Mouse (Mus musculus) ES-E14 (cell line): Measurements from ENCODE around the gene Zzef1. TPM values are rescaled to one million over a fixed set of nuclear protein-coding genes. Genes with fewer than 3 reads are reported as not detected.

Source experiments
- DNase-seq: peaks from one replicate; pipeline ENCODE4 v3.0.0-alpha.2; 2013; ENCODE audit warnings: low read depth, low spot score
- H3K27ac ChIP-seq: 2 replicates; pipeline ENCODE4 v1.5.1; 2012; ENCODE audit warnings: low read depth, mild to moderate bottlenecking, low read length, moderate library complexity, mixed read lengths; ENCODE audit not compliant: poor library complexity, insufficient read depth, severe bottlenecking
- H3K36me3 ChIP-seq: 2 replicates; pipeline ENCODE4 v1.6.1; 2012; ENCODE audit warnings: mild to moderate bottlenecking, low read length, moderate library complexity, mixed read lengths; ENCODE audit not compliant: control insufficient read depth, poor library complexity, insufficient read depth, severe bottlenecking
- H3K4me1 ChIP-seq, 2 experiments: fragments of 150-350 bp in 1 of 2; sonication (generic) in 1 of 2; 2 replicates each; pipeline ENCODE4 v1.6.1; 2012; ENCODE audit warnings: low read length in 2 of 2, mild to moderate bottlenecking in 1 of 2, mixed read lengths in 1 of 2; ENCODE audit not compliant: control insufficient read depth in 2 of 2, insufficient read depth in 2 of 2, poor library complexity in 1 of 2
- H3K4me3 ChIP-seq, 2 experiments: fragments of 150-350 bp in 1 of 2; sonication (generic) in 1 of 2; 2 replicates each; pipeline ENCODE4 v1.5.1; 2012; ENCODE audit warnings: low read length in 2 of 2, low read depth in 1 of 2, mild to moderate bottlenecking in 1 of 2, mixed read lengths in 1 of 2; ENCODE audit not compliant: insufficient read depth in 1 of 2, poor library complexity in 1 of 2, severe bottlenecking in 1 of 2
- H3K9ac ChIP-seq: 2 replicates; pipeline ENCODE4 v1.6.1; 2012; ENCODE audit warnings: low read depth, mild to moderate bottlenecking, low read length, mixed read lengths; ENCODE audit not compliant: poor library complexity, insufficient read depth, severe bottlenecking
- H3K9me3 ChIP-seq: fragments of 150-350 bp; sonication (generic); 2 replicates; pipeline ENCODE4 v1.6.1; 2012; ENCODE audit warnings: low read depth, mild to moderate bottlenecking, low read length; ENCODE audit not compliant: control insufficient read depth, insufficient read depth
- CHD2 ChIP-seq: IDR thresholded peaks from 2 replicates; pipeline ENCODE4 v1.6.1; 2014; ENCODE audit warnings: mild to moderate bottlenecking, low read depth, low read length, inconsistent platforms
- HCFC1 ChIP-seq: IDR thresholded peaks from 2 replicates; pipeline ENCODE4 v1.6.1; 2012; ENCODE audit warnings: low read length, inconsistent platforms, borderline replicate concordance; ENCODE audit not compliant: insufficient read depth
- MAFK ChIP-seq: IDR thresholded peaks from 2 replicates; pipeline ENCODE4 v1.6.1; 2014; ENCODE audit warnings: mild to moderate bottlenecking, low read depth, low read length, inconsistent platforms; ENCODE audit not compliant: insufficient read depth
- ZC3H11A ChIP-seq: IDR thresholded peaks from 2 replicates; pipeline ENCODE4 v1.6.1; 2012; ENCODE audit warnings: low read depth, mild to moderate bottlenecking, inconsistent platforms, low read length, borderline replicate concordance
- ZNF384 ChIP-seq: IDR thresholded peaks from 2 replicates; pipeline ENCODE4 v1.6.1; 2012; ENCODE audit warnings: low read depth, low read length, inconsistent platforms
- in situ Hi-C, 2 experiments: fragments of 600-800 bp; cut with MboI; formaldehyde crosslinking; loops; one replicate each; pipeline ENCODE4 v1.15.1; 2025; ENCODE audit warnings: low sequenced_read_pairs in 2 of 2, inconsistent platforms in 1 of 2; ENCODE audit not compliant: unreplicated experiment in 2 of 2
- total RNA-seq: library from RNA; depleted of rRNA; stranded (reverse); fragments of 300-350 nt; gene quantifications from 2 replicates; pipeline ENCODE4 v1.2.3, GENCODE M21; 2012

Zzef1 gene
- total RNA-seq, 1 experiment, result 22.3 TPM

DNA sequence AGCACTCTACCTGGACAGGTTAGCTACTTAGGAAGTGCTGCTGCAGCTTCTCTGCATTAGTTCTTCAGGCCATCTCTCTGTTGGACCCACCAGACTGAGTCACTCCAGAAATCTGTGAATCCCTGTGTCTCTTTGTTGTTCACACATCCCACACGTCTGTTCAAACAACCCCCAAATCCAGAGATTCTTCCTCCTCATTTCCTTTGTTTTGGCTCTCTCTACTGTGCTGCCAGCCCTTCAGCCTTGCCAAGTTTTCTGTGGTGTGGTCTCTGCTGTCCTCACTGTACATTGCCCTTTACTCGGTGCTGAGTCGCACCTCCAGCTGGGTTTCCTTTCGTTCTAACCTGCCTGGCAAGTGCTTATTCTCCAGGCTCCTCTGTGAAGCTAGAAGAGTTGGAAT lies 31.8 kb upstream of the Zzef1 start:
- H3K4me1 ChIP-seq, result no peaks in the 10 kb centered on the region
- DNase-seq, result no peak
- no peaks in the 10 kb centered on the region for H3K9me3 ChIP-seq
- H3K4me3 ChIP-seq, result no peak overlapping the region
- no peak overlapping the region for H3K27ac ChIP-seq
- in situ Hi-C loops, result no loop called here
- no peak for TF ChIP-seq CHD2
- H3K36me3 ChIP-seq, result peaks cover 19% of the 10 kb centered on the region
- H3K9ac ChIP-seq, result no peak overlapping the region

DNA sequence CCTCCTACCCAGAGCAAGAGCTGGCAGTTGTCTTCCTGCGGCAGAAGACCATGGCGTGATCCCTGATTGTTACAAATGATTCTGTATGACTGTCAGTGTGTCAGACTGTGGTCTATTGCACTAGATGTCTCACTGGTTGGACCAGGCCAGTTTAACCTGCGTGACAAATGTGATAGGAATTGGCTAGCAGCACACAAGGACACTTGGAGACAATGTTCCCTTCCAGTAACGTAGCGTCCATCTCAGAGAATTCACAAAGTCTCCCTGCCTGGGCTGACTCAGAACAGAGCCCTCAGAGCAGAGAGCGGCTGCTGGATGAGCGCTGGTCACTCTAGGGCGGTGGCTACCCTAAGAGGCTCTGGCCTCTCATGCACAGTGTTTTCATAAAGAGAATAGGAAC lies 28.3 kb upstream of the Zzef1 start:
- Histone ChIP-seq H3K36me3 (peaks cover 11% of the 10 kb centered on the region), H3K4me3 (no peak overlapping the region), H3K9me3 (no peaks in the 10 kb centered on the region), H3K4me1 (no peaks in the 10 kb centered on the region), H3K9ac (no peak overlapping the region), H3K27ac (no peak overlapping the region)
- no peak for DNase-seq
- in situ Hi-C loops, result no loop called here
- no peak for TF ChIP-seq ZNF384
- no peak for TF ChIP-seq CHD2
- TF ChIP-seq HCFC1, result no peak
- no peak for TF ChIP-seq ZC3H11A
- no peak for TF ChIP-seq MAFK

DNA sequence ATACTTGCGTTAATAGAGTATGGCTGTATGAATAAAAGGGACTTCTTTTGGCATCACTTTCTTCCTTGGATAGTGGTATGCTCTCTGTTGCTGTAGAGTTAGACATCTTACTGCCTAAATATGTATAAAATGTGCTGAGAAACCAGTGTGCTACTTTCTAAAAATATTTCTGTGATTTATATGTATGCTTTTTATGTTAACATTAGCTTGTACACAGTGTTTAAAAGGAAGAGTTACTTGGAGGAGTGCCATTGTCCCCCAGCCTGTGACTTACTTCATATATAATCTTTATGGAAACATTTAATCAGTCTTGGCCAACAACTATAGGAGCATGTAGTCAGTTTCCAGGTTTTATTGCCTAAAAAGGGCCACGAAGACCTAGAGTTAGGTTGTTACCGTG lies 27.0 kb upstream of the Zzef1 start:
- no peak overlapping the region for H3K9ac ChIP-seq
- no peaks in the 10 kb centered on the region for H3K4me1 ChIP-seq
- in situ Hi-C loops, result no loop called here
- TF ChIP-seq CHD2 (no peak), HCFC1 (no peak), ZNF384 (no peak)
- peaks cover 8% of the 10 kb centered on the region for H3K36me3 ChIP-seq
- no peak overlapping the region for H3K27ac ChIP-seq
- H3K9me3 ChIP-seq, result no peaks in the 10 kb centered on the region
- H3K4me3 ChIP-seq, result no peak overlapping the region
- no peak for DNase-seq

- in situ Hi-C loops, result loop anchor here in 1 of 2 experiments (10.0 kb wide), 1 partner anchor 196 kb away; no protein-coding TSS in a partner anchor
- TF ChIP-seq MAFK, result no peak
- no peak for TF ChIP-seq HCFC1
- TF ChIP-seq ZNF384, result no peak
- no peak for TF ChIP-seq CHD2
- no peak overlapping the region for H3K4me3 ChIP-seq
- no peaks in the 10 kb centered on the region for H3K9me3 ChIP-seq
- no peak for DNase-seq
- no peak overlapping the region for H3K27ac ChIP-seq
- peaks cover 6% of the 10 kb centered on the region; the same call in 1 of the 2 replicates for H3K36me3 ChIP-seq
- H3K9ac ChIP-seq, result no peak overlapping the region
- H3K4me1 ChIP-seq, result no peaks in the 10 kb centered on the region
These were observed 25.7 kb upstream of the Zzef1 start for GRCm38 (mm10) chr11:72770324-72770723.

DNA sequence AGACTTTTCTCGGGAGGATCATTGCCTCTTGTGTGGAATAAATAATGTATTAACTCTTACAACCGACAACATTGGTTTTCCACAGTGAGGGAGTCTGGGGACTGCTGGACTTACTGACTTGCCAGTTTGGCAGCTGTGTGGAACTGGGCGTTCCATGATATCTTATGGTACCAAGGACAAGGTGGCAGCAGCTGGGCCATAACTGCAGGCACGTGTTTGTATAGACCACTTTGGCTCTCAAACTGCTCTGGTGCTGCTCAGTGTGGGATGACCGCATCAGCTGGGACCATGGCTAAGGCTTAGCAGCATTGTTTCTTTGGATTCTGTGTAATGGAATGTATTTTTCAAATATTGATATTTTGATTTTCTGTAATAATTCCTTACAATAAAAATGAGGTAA lies 25.2 kb upstream of the Zzef1 start:
- in situ Hi-C loops, result loop anchor here in 1 of 2 experiments (10.0 kb wide), 1 partner anchor 196 kb away; no protein-coding TSS in a partner anchor
- no peak overlapping the region for H3K27ac ChIP-seq

More for the DNA sequence above, 25.2 kb upstream of the Zzef1 start:
- no peak for TF ChIP-seq ZNF384
- TF ChIP-seq ZC3H11A, result no peak
- no peak for DNase-seq
- no peak overlapping the region for H3K4me3 ChIP-seq
- no peaks in the 10 kb centered on the region for H3K4me1 ChIP-seq
- H3K9ac ChIP-seq, result no peak overlapping the region
- peaks cover 6% of the 10 kb centered on the region; the same call in 1 of the 2 replicates for H3K36me3 ChIP-seq
- no peaks in the 10 kb centered on the region for H3K9me3 ChIP-seq
